In genomic region chr1:189778343-189778742, GRCm38 (mm10) we compare ENCODE assay signal across 12 mouse cellular contexts. TPM values are rescaled to one million over a fixed set of nuclear protein-coding genes. Genes with fewer than 3 reads are reported as not detected.
DNase-seq lines count a peak whose midpoint lies in the region; ATAC-seq and TF ChIP-seq lines count a peak whose summit lies in the region.
"Had no signal": no experiment of that assay in that cellular context is flagged by ENCODE, and none has a peak within 500 bp of the region (broad histone marks: within the 10 kb centered on the region; RNA-seq: fewer than 3 reads in every experiment).

No protein-coding gene starts in this region.

- ATAC-seq in limb, embryonic 14.5 days (ENCODE audit: low FRiP score, low read depth): no peak
- ATAC-seq in hindbrain, embryonic 14.5 days (ENCODE audit: low FRiP score): no peak
- ATAC-seq: inflammation-experienced regulatory T-cells, adult 6 months had no signal

- DNase-seq in limb, embryonic 14.5 days (ENCODE audit: low spot score): peak; percentile 58
- no peak for DNase-seq in limb, embryonic 10.5 days (ENCODE audit: low spot score)
- peak; percentile 58 for DNase-seq in NIH3T3 (ENCODE audit: low read depth)
- peak; percentile 56 for DNase-seq in mesoderm, embryonic 11.5 days (ENCODE audit: low read depth, low spot score)
- no peak for DNase-seq in hindbrain, embryonic 14.5 days (ENCODE audit: low spot score)
- no peak for DNase-seq in layer of hippocampus, postnatal 36 days
- DNase-seq: gastrocnemius, postnatal 10 days; thymus, postnatal 4 days had no signal

- H3K4me2 ChIP-seq in limb, embryonic 14.5 days (replicated peaks; ENCODE audit: low read depth, low read length, severe bottlenecking): no peak overlapping the region
- no peak overlapping the region for H3K4me2 ChIP-seq in hindbrain, embryonic 14.5 days (replicated peaks)

- no peak for TF ChIP-seq CTCF in embryonic fibroblast, embryonic 13.5 days (IDR thresholded peaks at IDR 0.05; ENCODE audit: borderline replicate concordance, insufficient read depth, low read length)

- peaks cover 32% of the 10 kb centered on the region for H3K4me1 ChIP-seq in limb, embryonic 14.5 days (ENCODE audit: control insufficient read depth, insufficient read depth, low read length)
- peaks cover 46% of the 10 kb centered on the region for H3K4me1 ChIP-seq in limb, embryonic 10.5 days
- H3K4me1 ChIP-seq in embryonic fibroblast, embryonic 13.5 days (ENCODE audit: control insufficient read depth, insufficient read depth, low read length): peaks cover 22% of the 10 kb centered on the region
- no peaks in the 10 kb centered on the region; the same call in 1 of the 2 replicates for H3K4me1 ChIP-seq in hindbrain, embryonic 14.5 days (replicated peaks; ENCODE audit: control insufficient read depth, insufficient read depth, low read length)

- H3K27me3 ChIP-seq in limb, embryonic 14.5 days (ENCODE audit: control insufficient read depth, insufficient read depth, low read length): no peaks in the 10 kb centered on the region
- no peaks in the 10 kb centered on the region for H3K27me3 ChIP-seq in limb, embryonic 10.5 days (ENCODE audit: low read depth, poor library complexity, severe bottlenecking)
- H3K27me3 ChIP-seq in hindbrain, embryonic 14.5 days (ENCODE audit: control insufficient read depth, insufficient read depth, low read length): no peaks in the 10 kb centered on the region

- H3K4me3 ChIP-seq in limb, embryonic 14.5 days (replicated peaks; ENCODE audit: low read length): no peak overlapping the region
- no peak overlapping the region for H3K4me3 ChIP-seq in limb, embryonic 10.5 days
- no peak overlapping the region for H3K4me3 ChIP-seq in embryonic fibroblast, embryonic 13.5 days (ENCODE audit: insufficient read depth, low read length)
- H3K4me3 ChIP-seq in hindbrain, embryonic 14.5 days (replicated peaks; ENCODE audit: low read length): no peak overlapping the region
- H3K4me3 ChIP-seq: forebrain, embryonic 10.5 days had no signal

- no peak overlapping the region for H3K9ac ChIP-seq in limb, embryonic 14.5 days (ENCODE audit: low read depth, low read length, severe bottlenecking)
- no peak overlapping the region for H3K9ac ChIP-seq in hindbrain, embryonic 14.5 days

- peak overlapping the region; percentile 19; the same call in 1 of the 2 replicates for H3K27ac ChIP-seq in limb, embryonic 14.5 days (replicated peaks; ENCODE audit: low read depth, low read length)
- no peak overlapping the region for H3K27ac ChIP-seq in limb, embryonic 10.5 days
- H3K27ac ChIP-seq in embryonic fibroblast, embryonic 13.5 days (ENCODE audit: insufficient read depth, low read length): 0 out of 2 replicates have a peak overlapping the region, but pooled peaks have one; percentile 4
- H3K27ac ChIP-seq in hindbrain, embryonic 14.5 days: no peak overlapping the region
- H3K27ac ChIP-seq: forebrain, embryonic 10.5 days had no signal

- 39% methylated on average over 5 of the region's 5 CpGs for WGBS in limb, embryonic 14.5 days
- WGBS in limb, embryonic 10.5 days: 53% methylated on average over 5 of the region's 5 CpGs
- 53% methylated on average over 5 of the region's 5 CpGs for WGBS in hindbrain, embryonic 14.5 days

- H3K36me3 ChIP-seq in limb, embryonic 14.5 days (ENCODE audit: control insufficient read depth, insufficient read depth, low read length): no peaks in the 10 kb centered on the region
- no peaks in the 10 kb centered on the region for H3K36me3 ChIP-seq in limb, embryonic 10.5 days
- no peaks in the 10 kb centered on the region for H3K36me3 ChIP-seq in hindbrain, embryonic 14.5 days (replicated peaks; ENCODE audit: control insufficient read depth, insufficient read depth)
- H3K36me3 ChIP-seq: forebrain, embryonic 10.5 days; G1E had no signal

- no peaks in the 10 kb centered on the region for H3K9me3 ChIP-seq in limb, embryonic 14.5 days (ENCODE audit: control insufficient read depth, low read length)
- no peaks in the 10 kb centered on the region for H3K9me3 ChIP-seq in limb, embryonic 10.5 days (replicated peaks)
- H3K9me3 ChIP-seq in hindbrain, embryonic 14.5 days (ENCODE audit: control insufficient read depth, low read length): no peaks in the 10 kb centered on the region
- H3K9me3 ChIP-seq: forebrain, embryonic 10.5 days had no signal

- no peak for TF ChIP-seq POLR2A in limb, embryonic 14.5 days (IDR thresholded peaks at IDR 0.05; ENCODE audit: borderline replicate concordance, extremely low read depth, insufficient read depth, insufficient read length)
- TF ChIP-seq POLR2A in embryonic fibroblast, embryonic 13.5 days (IDR thresholded peaks at IDR 0.05; ENCODE audit: low read depth, low read length): no peak

RNA-seq across cellular contexts. Expression of gene Ptpn14, which starts 50.3 kb away (rescaled TPM):
- polyA plus RNA-seq in limb, embryonic 14.5 days (2012; rRNA removed): 21.8 and 25.1 TPM in 2 replicates
- polyA plus RNA-seq in limb, embryonic 14.5 days (2014; fragmentation: Nextera tagmentation; extraction: Ambion mirVana): 16.1 and 16.4 TPM in 2 replicates
- 5.4 and 6.3 TPM in 2 replicates for polyA plus RNA-seq in limb, embryonic 10.5 days (2016; fragmentation: Nextera tagmentation; extraction: Ambion mirVana)
- 57.3 and 64.4 TPM in 2 replicates for polyA plus RNA-seq in embryonic fibroblast, embryonic 13.5 days (2011; ENCODE audit: insufficient read length, low read depth, missing spikeins)
- 2.6 and 3.2 TPM in 2 replicates for polyA plus RNA-seq in hindbrain, embryonic 14.5 days (2014; fragmentation: Nextera tagmentation; extraction: Ambion mirVana)
- total RNA-seq in layer of hippocampus, postnatal 36 days (2021): 10 to 100 TPM; 12.2 to 12.4 TPM
- polyA plus RNA-seq: G1E had no signal

Comparison
In these comparisons a context has a peak if more than half of its experiments do, and no peak if none do; other contexts are left out.
1. DNase-seq: peak in limb, embryonic 14.5 days (single experiment), NIH3T3 (single experiment) and mesoderm, embryonic 11.5 days (single experiment); none in limb, embryonic 10.5 days (single experiment), hindbrain, embryonic 14.5 days (single experiment) and layer of hippocampus, postnatal 36 days (0 of 2).
2. H3K27ac ChIP-seq: peak in limb, embryonic 14.5 days (single experiment) and embryonic fibroblast, embryonic 13.5 days (single experiment); none in limb, embryonic 10.5 days (single experiment) and hindbrain, embryonic 14.5 days (single experiment).